Mouse (Mus musculus): ENCODE measurements around the gene Slc6a2.

The Slc6a2 gene

GRCm38 (mm10) chr8:92959779-92960178 lies at the start of gene Slc6a2:
Gene Slc6a2, plus strand, starts transcription at chr8:92960079.
- WGBS = 81% methylated on average over 10 of the region's 10 CpGs

GRCm38 (mm10) chr8:92911477-92911876 lies 48.4 kb upstream of the Slc6a2 start:
- 83% methylated on average over 3 of the region's 3 CpGs for WGBS

GRCm38 (mm10) chr8:92913396-92913795 lies 46.5 kb upstream of the Slc6a2 start:
- 79% methylated on average over 7 of the region's 7 CpGs for WGBS

GRCm38 (mm10) chr8:92916082-92916481 lies 43.8 kb upstream of the Slc6a2 start:
- WGBS = 92% methylated on average over 3 of the region's 3 CpGs

- 81% methylated on average over 3 of the region's 3 CpGs for WGBS
Observed at GRCm38 (mm10) chr8:92921768-92922167, 38.1 kb upstream of the Slc6a2 start.

GRCm38 (mm10) chr8:92928986-92929385 lies 30.9 kb upstream of the Slc6a2 start:
- 69% methylated on average over 4 of the region's 4 CpGs for WGBS

- WGBS = 52% methylated on average over 4 of the region's 4 CpGs
Observed at GRCm38 (mm10) chr8:92938056-92938455, 21.8 kb upstream of the Slc6a2 start.

GRCm38 (mm10) chr8:92949071-92949470 lies 10.8 kb upstream of the Slc6a2 start:
- 77% methylated on average over 4 of the region's 4 CpGs for WGBS

- 75% methylated on average over 12 of the region's 12 CpGs for WGBS
Observed at GRCm38 (mm10) chr8:92950639-92951371, 9.1 kb upstream of the Slc6a2 start.

GRCm38 (mm10) chr8:92954044-92954443 lies 5.8 kb upstream of the Slc6a2 start:
- 86% methylated on average over 5 of the region's 5 CpGs for WGBS

GRCm38 (mm10) chr8:92960451-92960911 lies 602 bp downstream of the Slc6a2 start:
- 2% methylated on average over 42 of the region's 42 CpGs for WGBS

GRCm38 (mm10) chr8:92961088-92961487 lies 1.2 kb downstream of the Slc6a2 start:
- 3% methylated on average over 25 of the region's 25 CpGs for WGBS

GRCm38 (mm10) chr8:92964556-92964955 lies 4.7 kb downstream of the Slc6a2 start:
- 77% methylated on average over 2 of the region's 2 CpGs for WGBS

- 39% methylated on average over 5 of the region's 5 CpGs for WGBS
Observed at GRCm38 (mm10) chr8:92972949-92973348, 13.1 kb downstream of the Slc6a2 start.

- WGBS = 82% methylated on average over 5 of the region's 5 CpGs
Observed at GRCm38 (mm10) chr8:92976656-92977055, 16.8 kb downstream of the Slc6a2 start.

GRCm38 (mm10) chr8:92982491-92982890 lies 22.6 kb downstream of the Slc6a2 start:
- 87% methylated on average over 3 of the region's 3 CpGs for WGBS

GRCm38 (mm10) chr8:92984376-92984775 lies 24.5 kb downstream of the Slc6a2 start:
- 45% methylated on average over 2 of the region's 2 CpGs for WGBS

GRCm38 (mm10) chr8:92996840-92997239 lies 37.0 kb downstream of the Slc6a2 start:
- WGBS = 33% methylated on average over 5 of the region's 5 CpGs

GRCm38 (mm10) chr8:92998600-92998999 lies 38.7 kb downstream of the Slc6a2 start:
- WGBS = 60% methylated on average over 2 of the region's 2 CpGs

GRCm38 (mm10) chr8:93010286-93010685 lies 50.4 kb downstream of the Slc6a2 start:
- WGBS = 20% methylated on average over 5 of the region's 5 CpGs

- WGBS = 3% methylated on average over 9 of the region's 9 CpGs
Observed at GRCm38 (mm10) chr8:93011439-93011838, 51.6 kb downstream of the Slc6a2 start.

- WGBS = 80% methylated on average over 6 of the region's 6 CpGs
Observed at GRCm38 (mm10) chr8:93012226-93012625, 52.3 kb downstream of the Slc6a2 start.

- WGBS = 83% methylated on average over 4 of the region's 4 CpGs
Observed at GRCm38 (mm10) chr8:93014300-93014699, 54.4 kb downstream of the Slc6a2 start.

- WGBS = 71% methylated on average over 5 of the region's 5 CpGs
Observed at GRCm38 (mm10) chr8:93021738-93022137, 61.9 kb downstream of the Slc6a2 start.

All from cerebral cortex, adult 2 months (tissue).